Mouse (Mus musculus): ENCODE measurements around the gene Sdc1. TPM values are rescaled to one million over a fixed set of nuclear protein-coding genes. Genes with fewer than 3 reads are reported as not detected.

Sdc1 gene
- total RNA-seq, 1 experiment from 2014 or later, result 15.8 TPM

GRCm38 (mm10) chr12:8782565-8782964, 11.4 kb downstream of the Sdc1 start:
- DNase-seq, result no peak

GRCm38 (mm10) chr12:8784189-8784588, 13.1 kb downstream of the Sdc1 start:
- no peak for DNase-seq

GRCm38 (mm10) chr12:8786476-8786875, 15.4 kb downstream of the Sdc1 start:
- no peak for DNase-seq

- no peak for DNase-seq
These were observed 16.0 kb downstream of the Sdc1 start for GRCm38 (mm10) chr12:8786984-8787730.

- no peak for DNase-seq
These were observed 17.3 kb downstream of the Sdc1 start for GRCm38 (mm10) chr12:8788469-8788868.

- DNase-seq, result no peak
These were observed 19.5 kb downstream of the Sdc1 start for GRCm38 (mm10) chr12:8790615-8791014.

- no peak for DNase-seq
These were observed 22.4 kb downstream of the Sdc1 start for GRCm38 (mm10) chr12:8793410-8794051.

GRCm38 (mm10) chr12:8797936-8798335, 26.8 kb downstream of the Sdc1 start:
- no peak for DNase-seq

GRCm38 (mm10) chr12:8798486-8799020, 27.4 kb downstream of the Sdc1 start:
- no peak for DNase-seq

GRCm38 (mm10) chr12:8803421-8804076, 32.4 kb downstream of the Sdc1 start:
- no peak for DNase-seq

- no peak for DNase-seq
These were observed 32.9 kb downstream of the Sdc1 start for GRCm38 (mm10) chr12:8804077-8804456.

GRCm38 (mm10) chr12:8804934-8805722, 34.0 kb downstream of the Sdc1 start:
- no peak for DNase-seq

GRCm38 (mm10) chr12:8809086-8809485, 38.0 kb downstream of the Sdc1 start:
- no peak for DNase-seq

- no peak for DNase-seq
These were observed 38.5 kb downstream of the Sdc1 start for GRCm38 (mm10) chr12:8809626-8810025.

GRCm38 (mm10) chr12:8810966-8811365, 39.8 kb downstream of the Sdc1 start:
- no peak for DNase-seq

- no peak for DNase-seq
These were observed 40.3 kb downstream of the Sdc1 start for GRCm38 (mm10) chr12:8811441-8811871.

GRCm38 (mm10) chr12:8811894-8812560, 40.9 kb downstream of the Sdc1 start:
- no peak for DNase-seq

- DNase-seq, result peak; percentile 14
These were observed 46.5 kb downstream of the Sdc1 start for GRCm38 (mm10) chr12:8817467-8818232.

GRCm38 (mm10) chr12:8818233-8818672, 47.1 kb downstream of the Sdc1 start:
- DNase-seq, result no peak

GRCm38 (mm10) chr12:8824995-8825703, 54.0 kb downstream of the Sdc1 start:
- no peak for DNase-seq

All from adrenal gland, postnatal 25 days (tissue).